In the genomic region with DNA sequence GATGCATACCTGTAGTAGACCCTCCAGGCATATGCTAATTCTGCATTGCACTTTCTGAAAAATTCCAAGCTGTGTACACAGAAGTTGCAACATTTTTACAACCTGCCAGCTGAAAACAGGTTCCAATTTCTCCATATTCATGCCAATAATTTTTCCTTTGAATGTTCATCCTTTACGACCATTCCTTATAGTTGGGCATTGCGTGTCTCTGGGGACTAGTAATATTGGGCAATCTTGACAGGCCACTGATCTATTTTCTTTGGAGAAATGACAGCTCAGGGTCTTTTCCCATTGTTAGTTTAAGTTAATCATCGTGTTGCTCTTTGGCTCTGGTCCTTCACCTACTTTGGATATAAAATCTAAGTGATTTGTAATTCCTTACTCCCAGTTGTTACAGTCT, we compare ENCODE assay signal across 28 mouse cellular contexts.
"Had no signal": no experiment of that assay in that cellular context is flagged by ENCODE, and none has a peak within 500 bp of the region (broad histone marks: within the 10 kb centered on the region; RNA-seq: fewer than 3 reads in every experiment).

No protein-coding gene starts in this region.

- ATAC-seq: hindbrain, embryonic 16.5 days; intestine, embryonic 16.5 days; liver, postnatal 0 days had no signal

- H3K36me3 ChIP-seq: heart, embryonic 13.5 days; heart, embryonic 15.5 days; hindbrain, embryonic 10.5 days; hindbrain, embryonic 12.5 days; kidney, embryonic 15.5 days; limb, embryonic 10.5 days; limb, embryonic 12.5 days; liver, embryonic 13.5 days; liver, embryonic 15.5 days had no signal

- H3K9me3 ChIP-seq: heart, embryonic 13.5 days; heart, embryonic 15.5 days; hindbrain, embryonic 10.5 days; hindbrain, embryonic 12.5 days; kidney, embryonic 15.5 days; limb, embryonic 10.5 days; liver, embryonic 13.5 days; liver, embryonic 15.5 days had no signal

- H3K4me3 ChIP-seq: gastrocnemius, adult 2 months; heart, adult 2 months; heart, embryonic 13.5 days; heart, embryonic 15.5 days; hindbrain, embryonic 10.5 days; hindbrain, embryonic 12.5 days; kidney, embryonic 15.5 days; layer of hippocampus, adult 2 months; left cerebral cortex, adult 2 months; limb, embryonic 10.5 days; limb, embryonic 12.5 days; liver, embryonic 13.5 days; liver, embryonic 15.5 days had no signal

- H3K9ac ChIP-seq: heart, embryonic 13.5 days; heart, embryonic 15.5 days; hindbrain, embryonic 12.5 days; hindbrain, embryonic 14.5 days; kidney, embryonic 15.5 days; limb, embryonic 12.5 days; liver, embryonic 13.5 days; liver, embryonic 15.5 days; liver, postnatal 0 days had no signal

- H3K27me3 ChIP-seq: heart, embryonic 13.5 days; heart, embryonic 15.5 days; hindbrain, embryonic 12.5 days; kidney, embryonic 15.5 days; limb, embryonic 12.5 days; liver, embryonic 13.5 days; liver, embryonic 15.5 days had no signal

- DNase-seq: gastrocnemius, adult 2 months; gastrocnemius, postnatal 10 days; gastrocnemius, postnatal 25 days; heart, adult 11 months; heart, adult 2 months; heart, postnatal 4 days; kidney, adult 11 months; kidney, adult 9 months; kidney, postnatal 25 days; kidney, postnatal 4 days; liver, embryonic 13.5 days; liver, postnatal 0 days had no signal

- H3K27ac ChIP-seq: gastrocnemius, adult 2 months; heart, adult 2 months; heart, embryonic 13.5 days; heart, embryonic 15.5 days; hindbrain, embryonic 10.5 days; hindbrain, embryonic 12.5 days; hindbrain, embryonic 14.5 days; kidney, embryonic 15.5 days; kidney, postnatal 0 days; layer of hippocampus, adult 2 months; left cerebral cortex, adult 2 months; limb, embryonic 10.5 days; limb, embryonic 12.5 days; liver, embryonic 13.5 days; liver, embryonic 15.5 days had no signal

- H3K4me2 ChIP-seq: heart, embryonic 11.5 days; heart, embryonic 13.5 days; heart, embryonic 15.5 days; hindbrain, embryonic 12.5 days; hindbrain, embryonic 14.5 days; kidney, embryonic 15.5 days; limb, embryonic 12.5 days; liver, embryonic 11.5 days; liver, embryonic 13.5 days; liver, embryonic 15.5 days had no signal

- H3K4me1 ChIP-seq: heart, embryonic 13.5 days; heart, embryonic 15.5 days; hindbrain, embryonic 12.5 days; kidney, embryonic 15.5 days; limb, embryonic 10.5 days; liver, embryonic 13.5 days; liver, embryonic 15.5 days had no signal
